Mouse (Mus musculus): Measurements from ENCODE around the gene Sfmbt1.

Gene Sfmbt1

DNA sequence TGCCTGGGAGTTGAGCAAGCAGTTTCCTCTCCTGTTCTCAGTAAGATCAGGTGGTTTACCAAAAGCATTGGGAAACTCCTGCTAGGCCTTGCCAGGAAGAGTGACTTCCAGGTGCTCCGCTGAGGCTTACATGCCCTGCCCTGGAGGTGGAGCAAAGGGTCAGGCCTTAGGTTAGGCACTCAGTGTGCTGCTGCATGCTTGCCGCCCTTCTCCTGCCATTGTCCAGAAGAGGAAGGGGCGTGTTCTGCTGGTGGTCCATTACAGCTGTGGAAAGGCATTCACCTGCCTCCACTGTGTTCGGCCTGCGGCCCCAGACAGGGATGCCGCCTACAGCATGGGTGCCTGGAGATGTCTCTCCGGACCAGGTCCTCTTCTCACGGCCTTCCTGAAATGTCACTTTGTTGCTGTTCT, 154.7 kb downstream of the Sfmbt1 start:
- no peak for ATAC-seq (ENCODE audit: insufficient number of reproducible peaks, low FRiP score, low TSS enrichment)

DNA sequence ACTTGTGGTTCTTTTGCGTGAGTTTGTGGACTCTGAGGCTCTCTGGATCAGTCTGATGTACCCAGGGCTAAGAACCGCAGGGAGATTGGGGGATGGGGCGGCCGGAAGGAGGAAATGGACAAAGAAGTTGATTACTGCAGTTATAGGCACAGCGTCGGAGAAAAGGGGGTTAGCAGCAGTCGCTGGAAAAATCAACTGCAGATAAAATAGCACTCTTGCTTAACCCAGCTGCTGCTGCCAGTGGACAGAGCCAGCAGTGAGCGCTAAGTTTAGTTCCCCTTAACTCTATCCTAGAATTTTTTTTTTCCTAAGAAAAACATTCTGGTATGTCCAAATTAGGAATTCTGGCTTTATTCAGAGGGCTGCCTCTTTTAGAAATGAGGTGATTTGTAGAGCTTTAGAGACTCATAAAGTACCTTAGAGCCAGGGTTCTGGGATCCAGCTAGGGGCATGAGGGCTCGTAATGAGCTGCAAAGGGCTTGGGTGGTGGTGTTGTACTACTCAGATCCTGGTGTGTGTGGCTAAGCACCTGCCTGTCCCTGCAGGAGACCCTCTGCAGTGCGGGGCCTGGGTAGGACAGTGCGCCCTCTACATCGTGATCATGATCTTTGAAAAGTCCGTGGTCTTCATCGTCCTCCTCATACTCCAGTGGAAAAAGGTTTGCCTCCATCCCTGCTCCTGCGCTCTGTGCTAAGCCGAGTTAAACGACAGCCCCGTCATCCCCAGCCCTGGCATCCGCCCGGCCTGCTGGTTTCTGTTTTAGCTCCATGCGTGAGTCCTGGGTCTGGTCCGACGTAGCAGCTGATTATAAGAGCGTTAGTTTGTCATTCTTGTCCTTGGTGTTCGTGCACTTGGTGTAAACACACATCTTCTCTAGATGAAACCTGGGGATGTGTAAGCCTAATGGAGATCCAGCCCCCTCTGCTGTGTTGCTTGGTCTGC, 155.8 kb downstream of the Sfmbt1 start:
- no peak for ATAC-seq (ENCODE audit: insufficient number of reproducible peaks, low FRiP score, low TSS enrichment)

All from cerebellum, adult (tissue).